Mouse (Mus musculus): ENCODE results near the gene Cars. TPM values are rescaled to one million over a fixed set of nuclear protein-coding genes. Genes with fewer than 3 reads are reported as not detected.

Cars gene
- polyA plus RNA-seq, 1 experiment from 2014 or later, result 27.9 TPM

DNA sequence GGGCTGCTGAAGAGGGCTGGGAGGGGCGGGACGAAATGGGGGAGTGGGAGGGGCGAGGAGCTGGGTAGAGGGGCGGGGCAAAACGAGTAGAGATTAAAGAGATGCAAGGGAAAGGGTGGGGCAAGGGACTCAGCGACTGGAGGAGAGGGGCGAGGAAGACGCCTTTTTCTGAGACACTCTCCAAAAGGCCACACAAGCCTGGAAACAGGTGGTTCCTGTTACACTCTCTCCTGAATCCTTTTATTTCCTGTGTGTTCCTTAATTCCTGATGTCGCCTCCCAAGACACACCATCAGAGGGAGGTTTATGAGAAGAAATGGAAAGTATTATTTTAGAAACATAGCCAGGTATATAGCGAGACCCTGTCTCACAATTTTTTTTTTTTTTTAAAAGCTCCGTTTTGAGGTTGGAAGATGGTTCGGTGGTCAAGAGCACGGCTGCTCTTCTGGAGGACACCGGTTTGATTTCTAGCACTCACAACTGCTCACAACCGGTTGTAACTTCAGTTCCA, 396 bp upstream of the Cars start:
- WGBS (ENCODE audit: insufficient replicate concordance), result 6% methylated on average over 15 of the region's 15 CpGs
- peaks cover 6% of the 10 kb centered on the region; the same call in 1 of the 2 replicates for H3K4me1 ChIP-seq (ENCODE audit: control insufficient read depth, insufficient read depth, low read length)
- H3K4me2 ChIP-seq, result peak overlapping the region; percentile 95
- H3K36me3 ChIP-seq (ENCODE audit: control insufficient read depth, insufficient read depth, low read length), result no peaks in the 10 kb centered on the region
- no peak overlapping the region; the same call in 1 of the 2 replicates for H3K27ac ChIP-seq (ENCODE audit: low read depth, low read length)
- H3K27me3 ChIP-seq (ENCODE audit: control insufficient read depth, insufficient read depth, low read length), result no peaks in the 10 kb centered on the region
- peak overlapping the region; percentile 91 for H3K4me3 ChIP-seq (ENCODE audit: low read depth, low read length)
- ATAC-seq (replicated peaks; ENCODE audit: insufficient number of reproducible peaks, low FRiP score, low TSS enrichment), result no peak
- no peaks in the 10 kb centered on the region for H3K9me3 ChIP-seq (replicated peaks; ENCODE audit: control insufficient read depth, low read length)
- H3K9ac ChIP-seq (ENCODE audit: low read depth, low read length), result no peak overlapping the region; the same call in 1 of the 2 replicates

DNA sequence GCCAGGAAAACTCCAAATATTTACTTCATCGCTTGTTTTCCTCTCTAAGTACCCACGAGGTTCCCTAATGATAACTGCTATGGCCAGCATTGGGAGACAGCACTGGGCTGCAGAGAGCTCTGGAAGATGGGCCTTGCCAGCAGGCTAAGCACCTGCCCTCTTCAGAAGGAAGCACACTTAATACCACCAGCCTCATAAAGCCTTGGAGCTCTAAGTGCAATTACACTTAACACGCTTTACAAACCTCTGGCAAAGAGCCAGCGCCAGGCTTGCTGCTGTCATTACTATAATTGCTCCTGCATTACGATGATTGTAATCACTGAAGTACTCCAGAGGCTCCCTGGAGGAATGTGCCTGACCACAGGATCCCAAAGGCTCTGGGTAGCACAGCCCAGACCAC, 5.0 kb downstream of the Cars start:
- WGBS (ENCODE audit: insufficient replicate concordance), result 78% methylated on average over 5 of the region's 5 CpGs
- Histone ChIP-seq H3K9ac (ENCODE audit: low read depth, low read length) (no peak overlapping the region), H3K9me3 (replicated peaks; ENCODE audit: control insufficient read depth, low read length) (no peaks in the 10 kb centered on the region), H3K27ac (ENCODE audit: low read depth, low read length) (no peak overlapping the region), H3K27me3 (ENCODE audit: control insufficient read depth, insufficient read depth, low read length) (no peaks in the 10 kb centered on the region), H3K4me3 (ENCODE audit: low read depth, low read length) (no peak overlapping the region), H3K36me3 (ENCODE audit: control insufficient read depth, insufficient read depth, low read length) (no peaks in the 10 kb centered on the region; the same call in 1 of the 2 replicates), H3K4me2 (no peak overlapping the region), H3K4me1 (ENCODE audit: control insufficient read depth, insufficient read depth, low read length) (peaks cover 9% of the 10 kb centered on the region)
- no peak for ATAC-seq (replicated peaks; ENCODE audit: insufficient number of reproducible peaks, low FRiP score, low TSS enrichment)

DNA sequence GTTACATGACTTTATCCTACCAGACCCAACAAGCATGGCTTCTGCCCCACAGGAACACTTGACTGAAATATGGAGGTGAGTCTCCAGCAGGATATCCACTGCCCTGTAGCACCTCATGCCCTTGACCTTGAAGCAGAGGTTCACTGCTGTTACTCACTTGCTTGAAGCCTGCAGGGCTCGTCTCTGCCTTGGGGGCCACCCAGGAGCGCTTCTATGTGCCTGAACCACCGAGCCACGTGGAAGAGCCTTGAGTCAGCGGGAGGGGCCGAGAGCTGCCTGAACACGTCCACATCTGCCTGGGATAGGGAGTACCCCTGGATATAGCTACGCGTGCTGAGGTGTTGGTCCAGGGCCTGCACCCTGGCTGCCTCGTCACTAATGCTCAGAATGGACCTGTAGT, 7.6 kb downstream of the Cars start:
- Histone ChIP-seq H3K4me3 (ENCODE audit: low read depth, low read length) (no peak overlapping the region), H3K27me3 (ENCODE audit: control insufficient read depth, insufficient read depth, low read length) (no peaks in the 10 kb centered on the region), H3K27ac (ENCODE audit: low read depth, low read length) (no peak overlapping the region), H3K9me3 (replicated peaks; ENCODE audit: control insufficient read depth, low read length) (no peaks in the 10 kb centered on the region), H3K4me1 (ENCODE audit: control insufficient read depth, insufficient read depth, low read length) (peaks cover 2% of the 10 kb centered on the region), H3K36me3 (ENCODE audit: control insufficient read depth, insufficient read depth, low read length) (peaks cover 5% of the 10 kb centered on the region; the same call in 1 of the 2 replicates), H3K4me2 (no peak overlapping the region), H3K9ac (ENCODE audit: low read depth, low read length) (no peak overlapping the region)
- no peak for ATAC-seq (replicated peaks; ENCODE audit: insufficient number of reproducible peaks, low FRiP score, low TSS enrichment)
- 84% methylated on average over 10 of the region's 10 CpGs for WGBS (ENCODE audit: insufficient replicate concordance)

DNA sequence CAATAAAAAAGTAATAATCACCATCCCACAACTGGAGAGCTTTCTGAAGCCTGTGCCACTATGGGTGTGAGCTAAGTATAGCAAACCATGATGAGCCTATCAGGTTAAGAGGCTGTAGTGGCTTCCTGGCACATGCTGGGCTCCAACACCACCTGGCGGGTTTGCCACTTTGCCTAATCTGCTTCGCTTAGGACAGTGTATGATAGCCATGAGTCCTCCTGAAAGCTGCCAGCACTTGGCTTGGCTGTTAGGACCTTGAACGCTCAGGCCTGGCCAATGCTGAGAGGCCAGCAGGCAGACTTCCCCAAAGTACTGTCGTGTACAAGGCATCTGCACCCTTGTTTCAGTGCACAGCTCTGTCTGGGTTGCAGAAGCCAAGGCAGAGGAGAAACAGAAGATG, 11.9 kb downstream of the Cars start:
- H3K9me3 ChIP-seq (replicated peaks; ENCODE audit: control insufficient read depth, low read length), result no peaks in the 10 kb centered on the region
- H3K36me3 ChIP-seq (ENCODE audit: control insufficient read depth, insufficient read depth, low read length), result peaks cover 10% of the 10 kb centered on the region

DNA sequence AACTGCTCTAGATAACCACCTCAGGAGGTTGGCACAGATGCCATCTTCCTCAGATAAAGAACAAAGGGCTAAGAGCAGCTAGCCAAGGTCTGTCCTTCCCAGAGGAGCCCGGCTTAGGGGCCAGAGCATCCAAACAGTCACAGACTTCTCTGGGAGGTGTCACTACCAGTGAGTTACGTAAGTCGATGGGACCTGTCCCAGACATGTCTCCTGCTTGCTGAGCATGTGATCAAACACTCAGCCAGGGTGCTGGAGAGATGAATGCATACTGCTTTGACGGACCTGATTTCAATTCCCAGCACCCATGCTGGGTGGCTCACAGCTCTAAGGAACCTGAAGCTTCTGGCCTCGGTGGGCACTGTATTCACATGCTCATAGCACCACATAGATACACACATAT, 12.3 kb downstream of the Cars start:
- H3K4me1 ChIP-seq (ENCODE audit: control insufficient read depth, insufficient read depth, low read length), result no peaks in the 10 kb centered on the region
- peaks cover 12% of the 10 kb centered on the region for H3K36me3 ChIP-seq (ENCODE audit: control insufficient read depth, insufficient read depth, low read length)
- H3K4me2 ChIP-seq, result no peak overlapping the region
- H3K4me3 ChIP-seq (ENCODE audit: low read depth, low read length), result no peak overlapping the region
- H3K9me3 ChIP-seq (replicated peaks; ENCODE audit: control insufficient read depth, low read length), result no peaks in the 10 kb centered on the region
- 87% methylated on average over 5 of the region's 5 CpGs for WGBS (ENCODE audit: insufficient replicate concordance)
- no peak for ATAC-seq (replicated peaks; ENCODE audit: insufficient number of reproducible peaks, low FRiP score, low TSS enrichment)
- no peaks in the 10 kb centered on the region for H3K27me3 ChIP-seq (ENCODE audit: control insufficient read depth, insufficient read depth, low read length)
- H3K27ac ChIP-seq (ENCODE audit: low read depth, low read length), result no peak overlapping the region
- H3K9ac ChIP-seq (ENCODE audit: low read depth, low read length), result no peak overlapping the region

More for the DNA sequence above, 11.9 kb downstream of the Cars start:
- Histone ChIP-seq H3K27me3 (ENCODE audit: control insufficient read depth, insufficient read depth, low read length) (no peaks in the 10 kb centered on the region), H3K4me3 (ENCODE audit: low read depth, low read length) (no peak overlapping the region), H3K4me1 (ENCODE audit: control insufficient read depth, insufficient read depth, low read length) (no peaks in the 10 kb centered on the region), H3K4me2 (no peak overlapping the region), H3K9ac (ENCODE audit: low read depth, low read length) (no peak overlapping the region), H3K27ac (ENCODE audit: low read depth, low read length) (no peak overlapping the region)
- 78% methylated on average over 4 of the region's 4 CpGs for WGBS (ENCODE audit: insufficient replicate concordance)
- ATAC-seq (replicated peaks; ENCODE audit: insufficient number of reproducible peaks, low FRiP score, low TSS enrichment), result no peak

DNA sequence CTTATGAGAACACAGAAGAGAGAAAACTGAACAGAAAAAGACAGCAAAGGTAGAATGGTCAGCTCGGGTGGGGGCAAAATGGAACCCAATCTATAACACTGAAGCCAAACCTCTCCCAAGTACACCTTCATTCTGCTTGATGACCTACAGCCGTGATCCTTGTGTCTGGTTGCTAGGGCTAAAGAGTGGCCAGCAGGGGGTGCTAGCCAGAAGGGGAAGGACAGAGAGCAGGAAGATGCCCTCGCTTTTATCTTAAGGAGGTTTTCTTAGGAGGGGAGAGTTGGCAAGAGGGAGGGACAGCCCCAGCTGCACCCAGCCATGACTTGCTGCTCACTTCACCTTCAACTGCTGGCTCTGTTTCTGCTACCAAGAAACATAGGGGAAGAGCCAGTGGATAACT, 15.9 kb downstream of the Cars start:
- no peak overlapping the region for H3K4me3 ChIP-seq (ENCODE audit: low read depth, low read length)
- H3K9ac ChIP-seq (ENCODE audit: low read depth, low read length), result no peak overlapping the region
- no peaks in the 10 kb centered on the region for H3K9me3 ChIP-seq (replicated peaks; ENCODE audit: control insufficient read depth, low read length)
- H3K27ac ChIP-seq (ENCODE audit: low read depth, low read length), result no peak overlapping the region
- H3K27me3 ChIP-seq (ENCODE audit: control insufficient read depth, insufficient read depth, low read length), result no peaks in the 10 kb centered on the region
- H3K4me1 ChIP-seq (ENCODE audit: control insufficient read depth, insufficient read depth, low read length), result no peaks in the 10 kb centered on the region
- H3K4me2 ChIP-seq, result no peak overlapping the region
- 34% methylated on average over 3 of the region's 3 CpGs for WGBS (ENCODE audit: insufficient replicate concordance)
- H3K36me3 ChIP-seq (ENCODE audit: control insufficient read depth, insufficient read depth, low read length), result peaks cover 14% of the 10 kb centered on the region
- ATAC-seq (replicated peaks; ENCODE audit: insufficient number of reproducible peaks, low FRiP score, low TSS enrichment), result no peak; the same call in 1 of the 2 replicates

DNA sequence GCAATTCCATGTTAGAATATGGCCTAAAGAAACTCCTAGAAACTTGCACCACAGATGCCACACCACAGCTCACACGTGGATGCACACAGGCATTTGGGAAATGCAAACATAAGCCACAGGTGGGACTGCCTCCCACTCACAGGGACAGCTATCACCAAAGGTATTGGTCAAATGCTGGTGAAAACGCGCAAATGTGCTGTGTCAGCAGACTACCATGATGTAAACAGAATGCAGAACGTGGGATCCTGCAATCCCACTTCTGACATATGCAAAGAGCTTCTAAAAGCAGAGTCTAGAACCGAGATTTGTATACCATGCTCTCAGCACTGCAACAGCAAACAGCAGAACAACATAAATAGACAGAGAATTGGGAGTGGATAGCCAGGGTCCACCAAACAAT, 16.9 kb downstream of the Cars start:
- Histone ChIP-seq H3K9me3 (replicated peaks; ENCODE audit: control insufficient read depth, low read length) (no peaks in the 10 kb centered on the region), H3K4me2 (no peak overlapping the region), H3K27me3 (ENCODE audit: control insufficient read depth, insufficient read depth, low read length) (no peaks in the 10 kb centered on the region), H3K36me3 (ENCODE audit: control insufficient read depth, insufficient read depth, low read length) (peaks cover 12% of the 10 kb centered on the region), H3K4me1 (ENCODE audit: control insufficient read depth, insufficient read depth, low read length) (no peaks in the 10 kb centered on the region), H3K27ac (ENCODE audit: low read depth, low read length) (no peak overlapping the region), H3K4me3 (ENCODE audit: low read depth, low read length) (no peak overlapping the region), H3K9ac (ENCODE audit: low read depth, low read length) (no peak overlapping the region)
- ATAC-seq (replicated peaks; ENCODE audit: insufficient number of reproducible peaks, low FRiP score, low TSS enrichment), result no peak
- WGBS (ENCODE audit: insufficient replicate concordance), result 90% methylated on average over 5 of the region's 5 CpGs

DNA sequence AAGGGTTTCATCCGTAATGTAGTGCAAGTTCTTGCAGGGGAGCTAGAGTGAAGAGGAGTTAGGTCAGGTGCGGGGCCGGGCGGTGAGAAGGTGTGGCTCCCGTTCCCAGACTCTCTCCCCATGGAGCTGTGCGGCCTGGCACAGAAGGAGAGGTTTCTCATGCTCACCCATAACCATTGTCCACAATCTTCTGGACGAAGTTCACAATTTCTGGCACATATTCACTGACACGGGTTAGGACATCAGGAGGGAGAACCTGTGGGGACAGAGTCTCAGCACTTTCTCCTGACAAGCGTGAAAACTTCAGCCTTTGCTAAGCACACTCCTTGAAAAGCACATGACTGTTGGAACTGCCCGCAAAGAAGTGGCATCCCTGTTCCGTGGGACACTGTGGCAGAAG, 24.1 kb downstream of the Cars start:
- no peak for ATAC-seq (replicated peaks; ENCODE audit: insufficient number of reproducible peaks, low FRiP score, low TSS enrichment)
- Histone ChIP-seq H3K36me3 (ENCODE audit: control insufficient read depth, insufficient read depth, low read length) (peaks cover 29% of the 10 kb centered on the region; the same call in 1 of the 2 replicates), H3K4me2 (no peak overlapping the region), H3K27me3 (ENCODE audit: control insufficient read depth, insufficient read depth, low read length) (no peaks in the 10 kb centered on the region), H3K9ac (ENCODE audit: low read depth, low read length) (no peak overlapping the region), H3K9me3 (replicated peaks; ENCODE audit: control insufficient read depth, low read length) (no peaks in the 10 kb centered on the region), H3K4me3 (ENCODE audit: low read depth, low read length) (no peak overlapping the region), H3K4me1 (ENCODE audit: control insufficient read depth, insufficient read depth, low read length) (no peaks in the 10 kb centered on the region), H3K27ac (ENCODE audit: low read depth, low read length) (no peak overlapping the region)
- WGBS (ENCODE audit: insufficient replicate concordance), result 94% methylated on average over 11 of the region's 11 CpGs

DNA sequence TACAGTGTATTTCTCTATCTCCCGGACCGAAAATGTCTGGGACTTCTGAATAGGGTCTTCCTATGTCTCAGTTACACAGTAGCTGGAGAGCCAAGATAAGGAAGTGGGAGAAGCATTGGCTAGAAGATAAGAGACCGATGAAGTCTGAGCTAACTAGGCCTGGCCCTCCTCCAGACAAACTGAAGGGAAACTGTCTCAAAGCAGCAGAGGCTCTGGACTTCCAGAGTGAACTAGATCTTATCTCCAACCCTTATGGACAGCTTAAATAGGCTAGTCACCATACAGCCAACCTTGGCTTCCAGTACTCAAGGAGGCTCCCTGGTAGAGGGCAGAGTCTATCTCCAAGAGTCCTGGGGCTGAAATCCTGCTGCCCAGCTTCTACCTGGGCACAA, 34.2 kb downstream of the Cars start:
- H3K9ac ChIP-seq (ENCODE audit: low read depth, low read length), result no peak overlapping the region
- no peak overlapping the region for H3K27ac ChIP-seq (ENCODE audit: low read depth, low read length)
- 48% methylated on average over 3 of the region's 3 CpGs for WGBS (ENCODE audit: insufficient replicate concordance)
- peak; percentile 66 for ATAC-seq (replicated peaks; ENCODE audit: insufficient number of reproducible peaks, low FRiP score, low TSS enrichment)
- no peaks in the 10 kb centered on the region for H3K27me3 ChIP-seq (ENCODE audit: control insufficient read depth, insufficient read depth, low read length)
- H3K9me3 ChIP-seq (replicated peaks; ENCODE audit: control insufficient read depth, low read length), result no peaks in the 10 kb centered on the region
- no peak overlapping the region for H3K4me2 ChIP-seq
- H3K36me3 ChIP-seq (ENCODE audit: control insufficient read depth, insufficient read depth, low read length), result peaks cover 28% of the 10 kb centered on the region
- H3K4me3 ChIP-seq (ENCODE audit: low read depth, low read length), result no peak overlapping the region
- H3K4me1 ChIP-seq (ENCODE audit: control insufficient read depth, insufficient read depth, low read length), result peaks cover 4% of the 10 kb centered on the region; the same call in 1 of the 2 replicates
